Mouse (Mus musculus) central nervous system, embryonic 14 days (tissue): ENCODE data around the gene Synj1. TPM values are rescaled to one million over a fixed set of nuclear protein-coding genes. Genes with fewer than 3 reads are reported as not detected.

Source experiments
- polyA plus RNA-seq: library from polyadenylated mRNA; depleted of rRNA; stranded (reverse); fragments of >200 nt; gene quantifications from 2 replicates; pipeline ENCODE4 v1.2.3, GENCODE M21; 2012; rRNA removed

Synj1 gene
- polyA plus RNA-seq, result 60.6 and 68.2 TPM in 2 replicates

GRCm38 (mm10) chr16:91011021-91011683, at the start of gene Synj1:
Gene Synj1 (minus strand): TSS chr16:91011308.

GRCm38 (mm10) chr16:91044270-91045182, 33.4 kb upstream of the Synj1 start, which contains the start of gene Paxbp1:
Gene Paxbp1 (minus strand): TSS chr16:91044543.

GRCm38 (mm10) chr16:90934687-90935328, 76.3 kb downstream of the Synj1 start, which contains the start of gene Cfap298:
Gene Cfap298 (minus strand): TSS chr16:90935114.

Other genes starting within 250 kb of the Synj1 start
- 8.4 and 8.7 TPM in 2 replicates for gene Urb1, start 200.9 kb downstream of the Synj1 start, polyA plus RNA-seq
- gene Eva1c, start 184.6 kb downstream of the Synj1 start, polyA plus RNA-seq, result 3.0 and 3.2 TPM in 2 replicates
- 26.6 and 27.4 TPM in 2 replicates for gene Cfap298, start 76.2 kb downstream of the Synj1 start, polyA plus RNA-seq
- 162 and 170 TPM in 2 replicates for gene Paxbp1, start 33.2 kb upstream of the Synj1 start, polyA plus RNA-seq
- 0.45 and 0.54 TPM in 2 replicates for gene 4932438H23Rik, start 83.8 kb upstream of the Synj1 start, polyA plus RNA-seq
- gene Olig2, start 214.1 kb upstream of the Synj1 start, polyA plus RNA-seq, result 16.5 and 18.5 TPM in 2 replicates